Mouse (Mus musculus): Measurements from ENCODE around the gene Drap1.

Gene Drap1

GRCm38 (mm10) chr19:5448354-5449150 lies 23.8 kb upstream of the Drap1 start:
- in situ Hi-C loops (cut with MboI, MseI) = no loop called here

GRCm38 (mm10) chr19:5447515-5448353 lies 23.0 kb upstream of the Drap1 start, which contains the start of gene Fosl1:
Gene Fosl1, plus strand, starts transcription at chr19:5447547.
- in situ Hi-C loops (cut with MboI, MseI) = no loop called here

- in situ Hi-C loops (cut with MboI, MseI) = no loop called here
These were observed 21.0 kb upstream of the Drap1 start for GRCm38 (mm10) chr19:5445747-5446146.

- in situ Hi-C loops (cut with MboI, MseI) = no loop called here
These were observed 20.2 kb upstream of the Drap1 start for GRCm38 (mm10) chr19:5444954-5445353.

- in situ Hi-C loops (cut with MboI, MseI) = no loop called here
These were observed 19.7 kb upstream of the Drap1 start for GRCm38 (mm10) chr19:5444371-5444908.

GRCm38 (mm10) chr19:5433951-5434350 lies 9.2 kb upstream of the Drap1 start:
- in situ Hi-C loops (cut with MboI, MseI) = loop anchor here (10.0 kb wide), 1 partner anchor 1161 kb away; no protein-coding TSS in a partner anchor

- in situ Hi-C loops (cut with MboI, MseI) = loop anchor here (10.0 kb wide), 1 partner anchor 1162 kb away; no protein-coding TSS in a partner anchor
These were observed 8.4 kb upstream of the Drap1 start for GRCm38 (mm10) chr19:5432992-5433852.

GRCm38 (mm10) chr19:5431911-5432464 lies 7.2 kb upstream of the Drap1 start:
- in situ Hi-C loops (cut with MboI, MseI) = loop anchor here (10.0 kb wide), 1 partner anchor 1163 kb away; no protein-coding TSS in a partner anchor

- in situ Hi-C loops (cut with MboI, MseI) = loop anchor here (10.0 kb wide), 1 partner anchor 1164 kb away; no protein-coding TSS in a partner anchor
These were observed 5.6 kb upstream of the Drap1 start for GRCm38 (mm10) chr19:5430408-5430807.

GRCm38 (mm10) chr19:5429806-5430205 lies 5.0 kb upstream of the Drap1 start:
- in situ Hi-C loops (cut with MboI, MseI) = loop anchor here (10.0 kb wide), 1 partner anchor 1165 kb away; no protein-coding TSS in a partner anchor

- in situ Hi-C loops (cut with MboI, MseI) = no loop called here
These were observed 4.4 kb upstream of the Drap1 start for GRCm38 (mm10) chr19:5429219-5429618.

GRCm38 (mm10) chr19:5428083-5428482 lies 3.3 kb upstream of the Drap1 start:
- in situ Hi-C loops (cut with MboI, MseI) = no loop called here

- in situ Hi-C loops (cut with MboI, MseI) = no loop called here
These were observed 2.0 kb upstream of the Drap1 start for GRCm38 (mm10) chr19:5426640-5427290.

GRCm38 (mm10) chr19:5425906-5426565 lies 1.3 kb upstream of the Drap1 start:
- in situ Hi-C loops (cut with MboI, MseI) = no loop called here

GRCm38 (mm10) chr19:5424092-5424781 lies 542 bp downstream of the Drap1 start:
- in situ Hi-C loops (cut with MboI, MseI) = no loop called here

- in situ Hi-C loops (cut with MboI, MseI) = no loop called here
These were observed 1.2 kb downstream of the Drap1 start for GRCm38 (mm10) chr19:5423561-5423960.

GRCm38 (mm10) chr19:5422895-5423443 lies 1.8 kb downstream of the Drap1 start:
- in situ Hi-C loops (cut with MboI, MseI) = no loop called here

GRCm38 (mm10) chr19:5422267-5422666 lies 2.5 kb downstream of the Drap1 start:
- in situ Hi-C loops (cut with MboI, MseI) = no loop called here

GRCm38 (mm10) chr19:5421784-5422183 lies 3.0 kb downstream of the Drap1 start:
- in situ Hi-C loops (cut with MboI, MseI) = no loop called here

All from T-helper 1 cell (primary cell).